Mouse (Mus musculus) thymus, adult 2 months (tissue): ENCODE data around the gene Gpx6.

ENCODE experiments used
- CTCF ChIP-seq: fragments of 200-500 bp; IDR thresholded peaks from 2 replicates; pipeline ENCODE4 v1.5.1; 2012; ENCODE audit warnings: mild to moderate bottlenecking, control low read depth, low read length, moderate library complexity, borderline replicate concordance; ENCODE audit not compliant: control insufficient read depth, poor library complexity, insufficient read depth; ENCODE audit errors: extremely low read depth
- POLR2A ChIP-seq: fragments of 200-500 bp; IDR thresholded peaks from 2 replicates; pipeline ENCODE4 v1.6.1; 2012; ENCODE audit warnings: mild to moderate bottlenecking, low read length, control low read depth, moderate library complexity; ENCODE audit not compliant: control insufficient read depth, poor library complexity, insufficient read depth; ENCODE audit errors: extremely low read depth

DNA sequence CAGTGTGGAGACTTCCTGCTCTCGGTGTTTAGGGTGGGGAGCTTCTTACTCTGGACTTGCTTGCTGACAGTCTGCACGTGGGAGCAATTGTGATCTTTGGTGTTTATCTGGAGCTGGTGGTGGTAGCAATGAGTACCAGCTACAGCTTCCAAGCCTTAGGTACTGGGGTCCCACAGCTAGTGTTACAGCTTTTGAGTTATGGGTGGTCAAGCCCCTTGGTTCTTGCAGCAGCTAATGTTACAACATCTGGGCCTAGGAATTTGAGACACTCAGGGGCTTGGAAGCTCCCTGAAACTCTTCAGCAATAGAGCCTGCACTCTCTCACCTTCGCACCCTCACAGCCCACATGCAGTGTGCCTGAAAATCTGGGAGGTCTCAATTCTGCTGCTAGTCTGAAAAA, 8.3 kb downstream of the Gpx6 start:
- TF ChIP-seq POLR2A (no peak), CTCF (no peak)
